Mouse (Mus musculus) intestine, postnatal 0 days (tissue): ENCODE measurements around the gene Cdc42ep2. TPM values are rescaled to one million over a fixed set of nuclear protein-coding genes. Genes with fewer than 3 reads are reported as not detected.

Source experiments
- ATAC-seq: fragments of 200-750 bp; cut with Nextera tagmentation; 2 replicates; pipeline ENCODE4 v1.8.0; 2017; ENCODE audit warnings: mild to moderate bottlenecking, moderate TSS enrichment, moderate library complexity
- H3K27ac ChIP-seq: fragments of 300-500 bp; sonication (generic); 2 replicates; pipeline ENCODE4 v1.5.1; 2014; ENCODE audit warnings: mild to moderate bottlenecking, low read depth, low read length, moderate library complexity
- H3K27me3 ChIP-seq: fragments of 300-500 bp; sonication (generic); replicated peaks from 2 replicates; pipeline ENCODE4 v1.6.1; 2014; ENCODE audit warnings: low read length, mixed read lengths; ENCODE audit not compliant: control insufficient read depth, insufficient read depth
- H3K36me3 ChIP-seq: fragments of 300-500 bp; sonication (generic); 2 replicates; pipeline ENCODE4 v1.6.1; 2014; ENCODE audit warnings: mild to moderate bottlenecking, moderate library complexity; ENCODE audit not compliant: control insufficient read depth, insufficient read depth
- H3K4me1 ChIP-seq: fragments of 300-500 bp; sonication (generic); replicated peaks from 2 replicates; pipeline ENCODE4 v1.6.1; 2014; ENCODE audit warnings: antibody characterized with exemption, low read length, mixed read lengths; ENCODE audit not compliant: control insufficient read depth, insufficient read depth
- H3K4me2 ChIP-seq: fragments of 300-500 bp; sonication (generic); replicated peaks from 2 replicates; pipeline ENCODE4 v1.6.1; 2014; ENCODE audit warnings: low read depth, mild to moderate bottlenecking, moderate library complexity
- H3K4me3 ChIP-seq: fragments of 300-500 bp; sonication (generic); 2 replicates; pipeline ENCODE4 v1.5.1; 2014; ENCODE audit warnings: low read depth, low read length
- H3K9ac ChIP-seq: fragments of 300-500 bp; sonication (generic); 2 replicates; pipeline ENCODE4 v1.6.1; 2014; ENCODE audit warnings: mild to moderate bottlenecking, low read depth, low read length
- H3K9me3 ChIP-seq: fragments of 300-500 bp; sonication (generic); 2 replicates; pipeline ENCODE4 v1.6.1; 2016; ENCODE audit warnings: mixed run types; ENCODE audit not compliant: control insufficient read depth
- CTCF ChIP-seq: sonication (generic); IDR thresholded peaks from 2 replicates; pipeline ENCODE4 v1.5.1; 2016; ENCODE audit warnings: low read depth, mild to moderate bottlenecking, control low read depth, antibody characterized with exemption, moderate library complexity
- WGBS: fragments of 180-500 bp; shearing (Covaris S2); extraction: QIAGEN DNeasy Blood & Tissue Kit; methylation state at CpG from one replicate; pipeline ENCODE4 v1.1.7; 2014; 5-methylcytosine and 5-hydroxymethylcytosine counted together
- polyA plus RNA-seq: library from polyadenylated mRNA; unstranded; fragments of >200 nt; fragmentation: Nextera tagmentation; extraction: Ambion mirVana; gene quantifications from 2 replicates; pipeline ENCODE4 v1.2.1, GENCODE M21; 2015

Cdc42ep2 gene
- polyA plus RNA-seq, 1 experiment from 2014 or later: 6.6 TPM

- peak within 1 kb of the TSS; percentile 26; the same call in 1 of the 2 replicates for H3K9ac ChIP-seq
- peak; percentile 92 for TF ChIP-seq CTCF
- peak within 1 kb of the TSS; percentile 21; the same call in 1 of the 2 replicates for H3K4me2 ChIP-seq
- H3K27me3 ChIP-seq: no peaks in the 10 kb centered on the region
- ATAC-seq: peak; percentile 35
- H3K4me1 ChIP-seq: peaks cover 2% of the 10 kb centered on the region; the same call in 1 of the 2 replicates
- H3K27ac ChIP-seq: peak within 1 kb of the TSS; percentile 41; the same call in 1 of the 2 replicates
- H3K4me3 ChIP-seq: no peak within 1 kb of the TSS
- WGBS: 45% methylated on average over 15 of the region's 15 CpGs
- no peaks in the 10 kb centered on the region for H3K36me3 ChIP-seq
- H3K9me3 ChIP-seq: no peaks in the 10 kb centered on the region
Observed at GRCm38 (mm10) chr19:5877618-5878361, 46.8 kb downstream of the Cdc42ep2 start, which contains the start of gene Slc25a45. Gene Slc25a45, plus strand, starts transcription at chr19:5877808.

- ATAC-seq: peak; percentile 67
- peak within 1 kb of the TSS; percentile 96 for H3K4me2 ChIP-seq
- peaks cover 9% of the 10 kb centered on the region; the same call in 1 of the 2 replicates for H3K36me3 ChIP-seq
- peak within 1 kb of the TSS; percentile 70 for H3K4me3 ChIP-seq
- WGBS: under 1% methylated on average over 37 of the region's 37 CpGs
- no peaks in the 10 kb centered on the region for H3K9me3 ChIP-seq
- H3K27me3 ChIP-seq: no peaks in the 10 kb centered on the region
- H3K4me1 ChIP-seq: 0 out of 2 replicates have a peak, but pooled peaks cover 2% of the 10 kb centered on the region
- no peak for TF ChIP-seq CTCF
- peak within 1 kb of the TSS; percentile 75 for H3K9ac ChIP-seq
- H3K27ac ChIP-seq: peak within 1 kb of the TSS; percentile 17; the same call in 1 of the 2 replicates
Observed at GRCm38 (mm10) chr19:5874969-5875480, 49.6 kb downstream of the Cdc42ep2 start, which contains the start of gene Frmd8. Gene Frmd8, minus strand, starts transcription at chr19:5875274.

GRCm38 (mm10) chr19:5874391-5874968 lies 50.1 kb downstream of the Cdc42ep2 start:
- H3K36me3 ChIP-seq: peaks cover 13% of the 10 kb centered on the region; the same call in 1 of the 2 replicates
- peak overlapping the region; percentile 96 for H3K4me2 ChIP-seq
- peak overlapping the region; percentile 70 for H3K4me3 ChIP-seq
- H3K9ac ChIP-seq: peak overlapping the region; percentile 75
- H3K27me3 ChIP-seq: no peaks in the 10 kb centered on the region
- WGBS: 8% methylated on average over 13 of the region's 13 CpGs
- H3K27ac ChIP-seq: peak overlapping the region; percentile 17; the same call in 1 of the 2 replicates
- H3K4me1 ChIP-seq: 0 out of 2 replicates have a peak, but pooled peaks cover 2% of the 10 kb centered on the region
- no peak for ATAC-seq
- TF ChIP-seq CTCF: no peak
- H3K9me3 ChIP-seq: no peaks in the 10 kb centered on the region

- Histone ChIP-seq H3K4me2 (no peak overlapping the region), H3K4me3 (no peak overlapping the region)
- no peak for TF ChIP-seq CTCF
Observed at GRCm38 (mm10) chr19:5872931-5873556, 51.6 kb downstream of the Cdc42ep2 start.

GRCm38 (mm10) chr19:5872528-5872927 lies 52.1 kb downstream of the Cdc42ep2 start:
- ATAC-seq: no peak
- Histone ChIP-seq H3K4me3 (no peak overlapping the region), H3K36me3 (peaks cover 19% of the 10 kb centered on the region; the same call in 1 of the 2 replicates), H3K9me3 (no peaks in the 10 kb centered on the region), H3K27ac (no peak overlapping the region), H3K4me1 (0 out of 2 replicates have a peak, but pooled peaks cover 2% of the 10 kb centered on the region), H3K9ac (no peak overlapping the region), H3K27me3 (no peaks in the 10 kb centered on the region), H3K4me2 (no peak overlapping the region)
- TF ChIP-seq CTCF: no peak
- 74% methylated on average over 4 of the region's 4 CpGs for WGBS

More at GRCm38 (mm10) chr19:5872931-5873556, 51.6 kb downstream of the Cdc42ep2 start:
- Histone ChIP-seq H3K36me3 (peaks cover 16% of the 10 kb centered on the region; the same call in 1 of the 2 replicates), H3K27ac (no peak overlapping the region), H3K4me1 (0 out of 2 replicates have a peak, but pooled peaks cover 2% of the 10 kb centered on the region), H3K27me3 (no peaks in the 10 kb centered on the region), H3K9me3 (no peaks in the 10 kb centered on the region), H3K9ac (no peak overlapping the region)
- no peak for ATAC-seq
- WGBS: 75% methylated on average over 19 of the region's 19 CpGs
